Mouse (Mus musculus): ENCODE measurements around the gene AF366264. TPM values are rescaled to one million over a fixed set of nuclear protein-coding genes. Genes with fewer than 3 reads are reported as not detected.

Gene AF366264
- polyA plus RNA-seq, 1 experiment from 2014 or later = not detected

Other genes starting within 250 kb of the AF366264 start
- 19.0 and 28.5 TPM in 2 replicates for gene Rasa3, start 160.8 kb downstream of the AF366264 start, polyA plus RNA-seq (2015; fragmentation: Nextera tagmentation; extraction: Ambion mirVana)
- not detected in 2 replicates for gene Cfap97d2, start 132.5 kb downstream of the AF366264 start, polyA plus RNA-seq (2015; fragmentation: Nextera tagmentation; extraction: Ambion mirVana)
- 93.4 and 111 TPM in 2 replicates for gene Cdc16, start 80.7 kb downstream of the AF366264 start, polyA plus RNA-seq (2015; fragmentation: Nextera tagmentation; extraction: Ambion mirVana)
- gene Upf3a, start 52.8 kb downstream of the AF366264 start, polyA plus RNA-seq (2015; fragmentation: Nextera tagmentation; extraction: Ambion mirVana) = 23.9 and 27.4 TPM in 2 replicates
- 11.4 and 16.2 TPM in 2 replicates for gene Champ1, start 31.3 kb upstream of the AF366264 start, polyA plus RNA-seq (2015; fragmentation: Nextera tagmentation; extraction: Ambion mirVana)
- gene Coprs, start 51.9 kb upstream of the AF366264 start, polyA plus RNA-seq (2015; fragmentation: Nextera tagmentation; extraction: Ambion mirVana) = 43.4 and 45.2 TPM in 2 replicates